In genomic region chr10:17752478-17752877, GRCm38 (mm10) we compare ENCODE assay signal across 21 mouse cellular contexts. TPM values are rescaled to one million over a fixed set of nuclear protein-coding genes. Genes with fewer than 3 reads are reported as not detected.
"Had no signal": no experiment of that assay in that cellular context is flagged by ENCODE, and none has a peak within 500 bp of the region (broad histone marks: within the 10 kb centered on the region; RNA-seq: fewer than 3 reads in every experiment).

No protein-coding gene starts in this region.

- ATAC-seq: liver, postnatal 0 days; lung, postnatal 0 days had no signal

- H3K36me3 ChIP-seq: lung, embryonic 15.5 days; midbrain, embryonic 12.5 days; neural tube, embryonic 15.5 days had no signal

- H3K4me2 ChIP-seq: lung, embryonic 15.5 days; midbrain, embryonic 12.5 days; neural tube, embryonic 13.5 days; neural tube, embryonic 15.5 days had no signal

- H3K9ac ChIP-seq: liver, postnatal 0 days; lung, embryonic 15.5 days; midbrain, embryonic 12.5 days; neural tube, embryonic 13.5 days; neural tube, embryonic 15.5 days had no signal

- H3K27ac ChIP-seq: lung, embryonic 15.5 days; macrophage; midbrain, embryonic 12.5 days; neural tube, embryonic 13.5 days; neural tube, embryonic 15.5 days had no signal

- DNase-seq: liver, postnatal 0 days; lung, adult 2 months; lung, postnatal 14 days; lung, postnatal 36 days; midbrain, embryonic 14.5 days; retina, postnatal 1 day; right cerebral cortex, adult 18-20 months; right cerebral cortex, postnatal 25 days; right cerebral cortex, postnatal 4 days; spleen, adult 18-20 months; thymus, adult 18-20 months; thymus, postnatal 14 days; thymus, postnatal 36 days had no signal

- H3K4me3 ChIP-seq: lung, embryonic 15.5 days; megakaryocyte, embryonic 14.5 days; midbrain, embryonic 12.5 days; neural tube, embryonic 13.5 days; neural tube, embryonic 15.5 days had no signal

- H3K9me3 ChIP-seq: lung, embryonic 15.5 days; midbrain, embryonic 12.5 days; neural tube, embryonic 15.5 days had no signal

- H3K27me3 ChIP-seq: lung, embryonic 15.5 days; megakaryocyte, embryonic 14.5 days; midbrain, embryonic 12.5 days; neural tube, embryonic 13.5 days; neural tube, embryonic 15.5 days had no signal

- H3K4me1 ChIP-seq: lung, embryonic 15.5 days; megakaryocyte, embryonic 14.5 days; midbrain, embryonic 12.5 days; neural tube, embryonic 13.5 days; neural tube, embryonic 15.5 days had no signal

RNA-seq across cellular contexts. Expression of gene Txlnb, which starts 43.5 kb away (rescaled TPM):
- polyA plus RNA-seq: small intestine, adult 2 months had no signal
